Mouse (Mus musculus) myocyte (in vitro differentiated cells): ENCODE results near the gene Ppfibp1.

Experiments
- CEBPB ChIP-seq: IDR thresholded peaks from 2 replicates; pipeline ENCODE4 v1.6.1; 2011; ENCODE audit warnings: mild to moderate bottlenecking, moderate library complexity; ENCODE audit not compliant: poor library complexity, insufficient read depth, severe bottlenecking
- MAX ChIP-seq: IDR thresholded peaks from one replicate; pipeline ENCODE4 v1.6.1; 2011; ENCODE audit warnings: low read depth, mild to moderate bottlenecking, control low read depth
- MYOD1 ChIP-seq, 3 experiments: IDR thresholded peaks; one replicate each; pipeline ENCODE4 v1.6.1; 2011; ENCODE audit warnings: control low read depth in 2 of 3, low read depth in 2 of 3, mild to moderate bottlenecking in 2 of 3, moderate library complexity in 1 of 3; ENCODE audit not compliant: insufficient read length in 2 of 3, control insufficient read depth in 1 of 3
- MYOG ChIP-seq, 3 experiments: IDR thresholded peaks; one replicate each; pipeline ENCODE4 v1.6.1; 2011; ENCODE audit warnings: control low read depth in 2 of 3, low read depth in 2 of 3, mild to moderate bottlenecking in 2 of 3; ENCODE audit not compliant: insufficient read length in 2 of 3, control insufficient read depth in 1 of 3, insufficient read depth in 1 of 3
- POLR2A ChIP-seq: IDR thresholded peaks from one replicate; pipeline ENCODE4 v1.6.1; 2011; ENCODE audit warnings: low read depth, mild to moderate bottlenecking, control low read depth, moderate library complexity; ENCODE audit not compliant: insufficient read length
- REST ChIP-seq: IDR thresholded peaks from one replicate; pipeline ENCODE4 v1.6.1; 2011; ENCODE audit warnings: mild to moderate bottlenecking, control low read depth, moderate library complexity; ENCODE audit not compliant: insufficient read depth, insufficient read length
- SRF ChIP-seq: IDR thresholded peaks from one replicate; pipeline ENCODE4 v1.6.1; 2011; ENCODE audit warnings: low read depth; ENCODE audit not compliant: control insufficient read depth, insufficient read length
- TCF12 ChIP-seq: IDR thresholded peaks from one replicate; pipeline ENCODE4 v1.6.1; 2011; ENCODE audit warnings: mild to moderate bottlenecking, control low read depth; ENCODE audit not compliant: poor library complexity, insufficient read depth, severe bottlenecking
- USF1 ChIP-seq: IDR thresholded peaks from one replicate; pipeline ENCODE4 v1.6.1; 2011; ENCODE audit warnings: low read depth, mild to moderate bottlenecking, control low read depth, moderate library complexity

DNA sequence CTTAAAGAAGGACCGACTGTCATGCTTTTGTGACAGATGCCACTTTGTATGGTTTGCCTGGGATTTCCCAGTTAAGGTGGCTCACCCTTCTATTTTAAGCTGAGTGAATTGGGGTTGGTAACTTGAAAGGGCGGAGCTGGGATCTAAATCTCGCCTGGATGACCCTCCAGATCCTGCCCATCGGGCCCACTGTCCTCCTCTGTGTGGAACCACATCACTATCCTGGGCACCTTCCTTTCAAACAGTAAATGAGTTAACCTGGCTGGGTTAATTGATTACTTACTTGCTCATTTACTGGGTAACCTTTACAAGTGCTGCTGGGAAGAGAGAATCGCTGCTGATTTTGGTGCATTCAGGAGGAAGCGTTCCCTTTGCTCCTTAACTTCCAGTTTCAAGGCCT lies 30.1 kb downstream of the Ppfibp1 start:
- no peak for TF ChIP-seq POLR2A
- TF ChIP-seq TCF12: no peak
- TF ChIP-seq MYOG (IDR thresholded peaks at IDR 0.05; ENCODE audit: control insufficient read depth in 1 of 3, insufficient read depth in 1 of 3, insufficient read length in 2 of 3, low read depth in 2 of 3): no peak
- TF ChIP-seq SRF: no peak
- TF ChIP-seq REST: no peak
- TF ChIP-seq MYOD1 (IDR thresholded peaks at IDR 0.05; ENCODE audit: control insufficient read depth in 1 of 3, insufficient read length in 2 of 3, low read depth in 2 of 3): no peak
- no peak for TF ChIP-seq USF1
- TF ChIP-seq CEBPB: no peak
- no peak for TF ChIP-seq MAX
